Mouse (Mus musculus): ENCODE measurements at regions not wholly inside any gene's neighbourhood (a gene's known extent, or its start where the extent isn't known, plus 50 kb on each side); places are given as distances from the start of the nearest gene placed in this dataset.

DNA sequence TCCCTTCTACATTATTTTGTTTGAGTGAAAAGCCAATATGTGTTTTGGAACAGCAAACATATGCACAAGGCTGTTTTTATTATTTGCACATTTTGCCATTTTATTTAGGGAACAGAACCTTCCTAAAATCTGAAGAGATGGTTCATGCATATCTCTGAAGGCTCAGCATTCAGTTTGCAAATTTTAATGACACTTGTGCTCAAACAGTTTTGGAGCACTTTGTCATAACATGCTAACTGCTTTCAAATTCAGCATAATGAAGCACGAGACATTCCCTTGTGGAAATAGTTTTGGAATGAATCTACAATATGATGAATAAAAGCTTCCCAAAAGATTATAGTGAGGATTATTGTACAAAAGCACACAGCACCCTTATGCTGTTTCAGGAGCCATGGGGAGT is 462.8 kb upstream of the Kif2b start:
- no peak for DNase-seq

DNA sequence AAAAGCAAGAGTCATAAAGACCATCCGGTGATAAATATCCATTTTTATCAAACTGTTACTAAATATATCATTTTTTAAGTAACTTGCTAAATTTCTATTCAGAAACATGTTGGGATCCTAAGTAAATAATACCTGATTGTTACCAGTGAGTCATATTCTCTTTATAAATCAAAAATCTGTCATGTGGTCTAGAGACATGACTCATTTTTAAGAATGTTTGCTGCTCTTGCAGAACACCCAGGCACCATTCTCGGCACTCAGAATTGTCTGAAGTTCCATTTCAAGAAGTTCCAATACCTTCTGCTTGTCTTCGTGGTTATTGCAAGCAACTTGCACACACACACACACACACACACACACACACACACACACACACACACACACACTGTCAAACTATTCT is 441.1 kb upstream of the Kif2b start:
- Histone ChIP-seq H3K4me1 (ENCODE audit: control insufficient read depth, insufficient read depth, low read length) (no peaks in the 10 kb centered on the region), H3K27ac (ENCODE audit: insufficient read depth, low read length) (no peak overlapping the region), H3K4me3 (replicated peaks; ENCODE audit: insufficient read depth, low read depth, low read length) (no peak overlapping the region), H3K27me3 (ENCODE audit: control insufficient read depth, insufficient read depth, low read length) (no peaks in the 10 kb centered on the region)
- DNase-seq: no peak
- TF ChIP-seq CTCF (IDR thresholded peaks at IDR 0.05; ENCODE audit: borderline replicate concordance, insufficient read depth, low read depth, low read length) (no peak), POLR2A (IDR thresholded peaks at IDR 0.05; ENCODE audit: borderline replicate concordance, insufficient read depth, low read length) (no peak)
- WGBS: 82% methylated on average over 3 of the region's 3 CpGs

More for the DNA sequence above, 462.8 kb upstream of the Kif2b start:
- H3K4me1 ChIP-seq (ENCODE audit: control insufficient read depth, insufficient read depth, low read length): no peaks in the 10 kb centered on the region
- H3K27ac ChIP-seq (ENCODE audit: insufficient read depth, low read length): no peak overlapping the region
- no peaks in the 10 kb centered on the region for H3K27me3 ChIP-seq (ENCODE audit: control insufficient read depth, insufficient read depth, low read length)
- WGBS: 77% methylated on average over 1 of the region's 1 CpGs
- no peak overlapping the region for H3K4me3 ChIP-seq (replicated peaks; ENCODE audit: insufficient read depth, low read depth, low read length)
- TF ChIP-seq CTCF (IDR thresholded peaks at IDR 0.05; ENCODE audit: borderline replicate concordance, insufficient read depth, low read depth, low read length): no peak
- TF ChIP-seq POLR2A (IDR thresholded peaks at IDR 0.05; ENCODE audit: borderline replicate concordance, insufficient read depth, low read length): no peak

GRCm38 (mm10) chr11:92011284-92011683 is 433.9 kb upstream of the Kif2b start:
- Histone ChIP-seq H3K27ac (ENCODE audit: insufficient read depth, low read length) (no peak overlapping the region), H3K4me3 (replicated peaks; ENCODE audit: insufficient read depth, low read depth, low read length) (no peak overlapping the region), H3K4me1 (ENCODE audit: control insufficient read depth, insufficient read depth, low read length) (no peaks in the 10 kb centered on the region), H3K27me3 (ENCODE audit: control insufficient read depth, insufficient read depth, low read length) (no peaks in the 10 kb centered on the region)
- DNase-seq: no peak
- TF ChIP-seq CTCF (IDR thresholded peaks at IDR 0.05; ENCODE audit: borderline replicate concordance, insufficient read depth, low read depth, low read length): no peak
- TF ChIP-seq POLR2A (IDR thresholded peaks at IDR 0.05; ENCODE audit: borderline replicate concordance, insufficient read depth, low read length): no peak
- 58% methylated on average over 3 of the region's 3 CpGs for WGBS

DNA sequence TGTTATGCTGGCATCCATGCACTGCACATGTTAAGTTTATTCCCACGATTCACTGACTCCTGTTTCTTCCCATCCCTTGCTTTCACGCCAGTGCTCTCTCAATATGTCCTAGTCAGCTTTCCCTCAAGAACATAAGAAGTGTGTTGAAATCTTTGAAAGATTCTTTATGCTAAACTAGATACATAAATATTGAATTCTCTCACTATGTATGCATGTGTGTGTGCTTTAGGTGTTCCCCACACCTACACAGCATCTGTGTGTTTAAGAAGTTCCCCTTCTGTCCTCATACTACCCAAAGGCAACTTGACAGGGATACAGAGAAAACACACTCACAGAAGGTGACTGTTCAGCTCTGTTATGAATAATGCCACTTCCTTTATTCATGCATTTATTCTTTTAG is 418.2 kb upstream of the Kif2b start:
- no peaks in the 10 kb centered on the region for H3K4me1 ChIP-seq (ENCODE audit: control insufficient read depth, insufficient read depth, low read length)
- TF ChIP-seq POLR2A (IDR thresholded peaks at IDR 0.05; ENCODE audit: borderline replicate concordance, insufficient read depth, low read length) (no peak), CTCF (IDR thresholded peaks at IDR 0.05; ENCODE audit: borderline replicate concordance, insufficient read depth, low read depth, low read length) (no peak)
- 75% methylated on average over 2 of the region's 2 CpGs for WGBS
- H3K27ac ChIP-seq (ENCODE audit: insufficient read depth, low read length): no peak overlapping the region
- no peak for DNase-seq
- H3K27me3 ChIP-seq (ENCODE audit: control insufficient read depth, insufficient read depth, low read length): no peaks in the 10 kb centered on the region
- H3K4me3 ChIP-seq (replicated peaks; ENCODE audit: insufficient read depth, low read depth, low read length): no peak overlapping the region

GRCm38 (mm10) chr11:91969531-91969930 is 392.2 kb upstream of the Kif2b start:
- TF ChIP-seq CTCF (IDR thresholded peaks at IDR 0.05; ENCODE audit: borderline replicate concordance, insufficient read depth, low read depth, low read length) (no peak), POLR2A (IDR thresholded peaks at IDR 0.05; ENCODE audit: borderline replicate concordance, insufficient read depth, low read length) (no peak)
- Histone ChIP-seq H3K4me3 (replicated peaks; ENCODE audit: insufficient read depth, low read depth, low read length) (no peak overlapping the region), H3K27me3 (ENCODE audit: control insufficient read depth, insufficient read depth, low read length) (no peaks in the 10 kb centered on the region), H3K27ac (ENCODE audit: insufficient read depth, low read length) (no peak overlapping the region), H3K4me1 (ENCODE audit: control insufficient read depth, insufficient read depth, low read length) (no peaks in the 10 kb centered on the region)
- no peak for DNase-seq
- WGBS: 90% methylated on average over 2 of the region's 2 CpGs

GRCm38 (mm10) chr11:91944336-91944735 is 367.0 kb upstream of the Kif2b start:
- WGBS: 86% methylated on average over 2 of the region's 2 CpGs
- no peak overlapping the region for H3K27ac ChIP-seq (ENCODE audit: insufficient read depth, low read length)
- H3K4me3 ChIP-seq (replicated peaks; ENCODE audit: insufficient read depth, low read depth, low read length): no peak overlapping the region
- no peaks in the 10 kb centered on the region for H3K4me1 ChIP-seq (ENCODE audit: control insufficient read depth, insufficient read depth, low read length)
- no peak for DNase-seq
- H3K27me3 ChIP-seq (ENCODE audit: control insufficient read depth, insufficient read depth, low read length): no peaks in the 10 kb centered on the region
- TF ChIP-seq CTCF (IDR thresholded peaks at IDR 0.05; ENCODE audit: borderline replicate concordance, insufficient read depth, low read depth, low read length) (no peak), POLR2A (IDR thresholded peaks at IDR 0.05; ENCODE audit: borderline replicate concordance, insufficient read depth, low read length) (no peak)
